Mouse (Mus musculus): ENCODE data around the gene Iqsec1. TPM values are rescaled to one million over a fixed set of nuclear protein-coding genes. Genes with fewer than 3 reads are reported as not detected.

Iqsec1 gene
- polyA plus RNA-seq, 1 experiment = 41.7 TPM

- Histone ChIP-seq H3K36me3 (ENCODE audit: control insufficient read depth, insufficient read depth, low read length, poor library complexity, severe bottlenecking) (no peaks in the 10 kb centered on the region), H3K4me1 (ENCODE audit: control insufficient read depth, insufficient read depth, low read length) (no peaks in the 10 kb centered on the region), H3K27ac (ENCODE audit: insufficient read depth, low read length) (no peak overlapping the region), H3K9ac (ENCODE audit: low read depth, poor library complexity, severe bottlenecking) (no peak overlapping the region), H3K4me3 (ENCODE audit: low read depth, low read length) (no peak overlapping the region), H3K27me3 (ENCODE audit: control insufficient read depth, insufficient read depth, low read length, poor library complexity, severe bottlenecking) (no peaks in the 10 kb centered on the region), H3K9me3 (replicated peaks; ENCODE audit: control insufficient read depth, insufficient read depth, low read length, poor library complexity, severe bottlenecking) (no peaks in the 10 kb centered on the region)
- TF ChIP-seq EP300 (IDR thresholded peaks at IDR 0.05; ENCODE audit: insufficient read depth, low read depth, low read length) (no peak), CTCF (IDR thresholded peaks at IDR 0.05; ENCODE audit: low read depth, low read length) (no peak), POLR2A (IDR thresholded peaks at IDR 0.05; ENCODE audit: insufficient read depth, low read length) (no peak)
Observed at GRCm38 (mm10) chr6:91012458-91012857, 24.0 kb upstream of the Iqsec1 start.

- H3K4me3 ChIP-seq (ENCODE audit: low read depth, low read length) = no peak overlapping the region
- TF ChIP-seq POLR2A (IDR thresholded peaks at IDR 0.05; ENCODE audit: insufficient read depth, low read length) = no peak
- TF ChIP-seq EP300 (IDR thresholded peaks at IDR 0.05; ENCODE audit: insufficient read depth, low read depth, low read length) = no peak
- no peak for TF ChIP-seq CTCF (IDR thresholded peaks at IDR 0.05; ENCODE audit: low read depth, low read length)
- H3K9me3 ChIP-seq (replicated peaks; ENCODE audit: control insufficient read depth, insufficient read depth, low read length, poor library complexity, severe bottlenecking) = no peaks in the 10 kb centered on the region
- H3K27me3 ChIP-seq (ENCODE audit: control insufficient read depth, insufficient read depth, low read length, poor library complexity, severe bottlenecking) = no peaks in the 10 kb centered on the region
- H3K36me3 ChIP-seq (ENCODE audit: control insufficient read depth, insufficient read depth, low read length, poor library complexity, severe bottlenecking) = no peaks in the 10 kb centered on the region
- H3K27ac ChIP-seq (ENCODE audit: insufficient read depth, low read length) = no peak overlapping the region
- no peak overlapping the region for H3K9ac ChIP-seq (ENCODE audit: low read depth, poor library complexity, severe bottlenecking)
- no peaks in the 10 kb centered on the region for H3K4me1 ChIP-seq (ENCODE audit: control insufficient read depth, insufficient read depth, low read length)
Observed at GRCm38 (mm10) chr6:91011568-91011967, 23.1 kb upstream of the Iqsec1 start.

DNA sequence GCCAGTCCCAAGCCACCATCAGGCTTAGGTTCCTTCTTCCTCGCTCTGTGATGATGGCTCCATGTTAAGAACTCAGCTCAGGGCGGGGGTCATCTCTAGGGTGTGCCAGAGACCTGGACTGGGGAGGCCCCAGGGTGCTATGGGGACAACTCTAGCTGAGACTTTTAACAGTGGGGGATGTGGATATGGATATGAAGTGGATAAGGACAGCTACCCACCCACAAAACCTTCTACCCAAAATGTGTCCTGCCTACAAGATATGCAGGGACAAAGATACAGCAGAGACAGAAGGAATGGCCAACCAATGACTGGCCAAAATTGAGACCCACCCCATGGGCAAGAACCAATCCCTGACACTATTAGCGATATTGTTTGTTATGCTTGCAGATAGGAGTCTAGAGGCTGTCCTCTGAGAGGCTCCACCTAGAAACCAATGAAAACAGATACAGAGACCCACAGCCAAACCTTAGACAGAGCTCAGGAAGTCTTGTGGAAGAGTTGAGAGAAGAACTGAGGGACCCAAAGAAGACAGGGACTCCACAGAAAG, 19.9 kb upstream of the Iqsec1 start:
- Histone ChIP-seq H3K27ac (ENCODE audit: insufficient read depth, low read length) (no peak overlapping the region), H3K9me3 (replicated peaks; ENCODE audit: control insufficient read depth, insufficient read depth, low read length, poor library complexity, severe bottlenecking) (no peaks in the 10 kb centered on the region), H3K4me1 (ENCODE audit: control insufficient read depth, insufficient read depth, low read length) (peaks cover 2% of the 10 kb centered on the region), H3K36me3 (ENCODE audit: control insufficient read depth, insufficient read depth, low read length, poor library complexity, severe bottlenecking) (no peaks in the 10 kb centered on the region), H3K27me3 (ENCODE audit: control insufficient read depth, insufficient read depth, low read length, poor library complexity, severe bottlenecking) (no peaks in the 10 kb centered on the region), H3K4me3 (ENCODE audit: low read depth, low read length) (no peak overlapping the region), H3K9ac (ENCODE audit: low read depth, poor library complexity, severe bottlenecking) (no peak overlapping the region)
- no peak for TF ChIP-seq CTCF (IDR thresholded peaks at IDR 0.05; ENCODE audit: low read depth, low read length)
- TF ChIP-seq EP300 (IDR thresholded peaks at IDR 0.05; ENCODE audit: insufficient read depth, low read depth, low read length) = no peak
- TF ChIP-seq POLR2A (IDR thresholded peaks at IDR 0.05; ENCODE audit: insufficient read depth, low read length) = no peak

DNA sequence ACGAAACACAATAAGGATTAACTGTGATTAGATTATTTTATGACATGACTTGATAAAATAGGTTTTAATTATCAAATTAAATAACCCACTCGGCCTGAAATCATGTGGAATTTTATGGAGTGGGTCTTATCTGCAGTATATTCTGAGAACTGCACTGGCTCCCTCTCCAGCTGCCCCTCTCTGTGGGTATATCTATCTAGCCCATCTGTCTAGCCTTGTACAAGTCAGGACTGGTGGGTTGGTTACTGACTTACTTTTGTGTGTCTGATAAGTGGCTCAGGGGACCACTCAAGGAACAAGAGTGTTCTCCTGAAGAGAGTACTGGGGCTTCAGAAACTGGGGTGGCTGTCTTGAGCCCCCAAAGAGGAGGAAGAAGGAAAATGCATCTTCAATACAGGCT, 18.7 kb upstream of the Iqsec1 start:
- H3K9me3 ChIP-seq (replicated peaks; ENCODE audit: control insufficient read depth, insufficient read depth, low read length, poor library complexity, severe bottlenecking) = no peaks in the 10 kb centered on the region
- H3K4me1 ChIP-seq (ENCODE audit: control insufficient read depth, insufficient read depth, low read length) = peaks cover 2% of the 10 kb centered on the region

DNA sequence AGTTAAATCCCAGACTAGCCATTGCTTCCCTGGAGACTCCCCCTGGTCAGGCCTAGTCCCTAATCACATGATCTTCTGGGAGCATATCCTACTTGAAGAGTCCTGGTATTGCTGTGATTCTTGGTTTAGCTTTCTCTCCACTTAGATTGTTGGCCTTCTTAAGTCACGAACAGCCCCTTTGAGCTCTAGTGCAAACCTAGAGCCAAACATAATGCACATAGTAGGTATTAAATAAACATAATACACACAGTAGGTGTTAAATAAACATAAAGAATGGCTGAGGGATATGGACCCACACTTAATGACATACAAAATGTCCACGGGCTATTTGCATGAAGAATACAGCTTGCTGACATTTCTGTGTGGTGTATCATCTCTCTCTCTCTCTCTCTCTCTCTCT, 15.7 kb upstream of the Iqsec1 start:
- Histone ChIP-seq H3K4me1 (ENCODE audit: control insufficient read depth, insufficient read depth, low read length) (peaks cover 4% of the 10 kb centered on the region), H3K9ac (ENCODE audit: low read depth, poor library complexity, severe bottlenecking) (no peak overlapping the region)
- TF ChIP-seq EP300 (IDR thresholded peaks at IDR 0.05; ENCODE audit: insufficient read depth, low read depth, low read length) (no peak), POLR2A (IDR thresholded peaks at IDR 0.05; ENCODE audit: insufficient read depth, low read length) (no peak), CTCF (IDR thresholded peaks at IDR 0.05; ENCODE audit: low read depth, low read length) (no peak)

More for the DNA sequence above, 18.7 kb upstream of the Iqsec1 start:
- Histone ChIP-seq H3K4me3 (ENCODE audit: low read depth, low read length) (no peak overlapping the region), H3K9ac (ENCODE audit: low read depth, poor library complexity, severe bottlenecking) (no peak overlapping the region), H3K27me3 (ENCODE audit: control insufficient read depth, insufficient read depth, low read length, poor library complexity, severe bottlenecking) (no peaks in the 10 kb centered on the region), H3K27ac (ENCODE audit: insufficient read depth, low read length) (no peak overlapping the region), H3K36me3 (ENCODE audit: control insufficient read depth, insufficient read depth, low read length, poor library complexity, severe bottlenecking) (no peaks in the 10 kb centered on the region)
- TF ChIP-seq EP300 (IDR thresholded peaks at IDR 0.05; ENCODE audit: insufficient read depth, low read depth, low read length) = no peak
- no peak for TF ChIP-seq POLR2A (IDR thresholded peaks at IDR 0.05; ENCODE audit: insufficient read depth, low read length)
- TF ChIP-seq CTCF (IDR thresholded peaks at IDR 0.05; ENCODE audit: low read depth, low read length) = no peak

DNA sequence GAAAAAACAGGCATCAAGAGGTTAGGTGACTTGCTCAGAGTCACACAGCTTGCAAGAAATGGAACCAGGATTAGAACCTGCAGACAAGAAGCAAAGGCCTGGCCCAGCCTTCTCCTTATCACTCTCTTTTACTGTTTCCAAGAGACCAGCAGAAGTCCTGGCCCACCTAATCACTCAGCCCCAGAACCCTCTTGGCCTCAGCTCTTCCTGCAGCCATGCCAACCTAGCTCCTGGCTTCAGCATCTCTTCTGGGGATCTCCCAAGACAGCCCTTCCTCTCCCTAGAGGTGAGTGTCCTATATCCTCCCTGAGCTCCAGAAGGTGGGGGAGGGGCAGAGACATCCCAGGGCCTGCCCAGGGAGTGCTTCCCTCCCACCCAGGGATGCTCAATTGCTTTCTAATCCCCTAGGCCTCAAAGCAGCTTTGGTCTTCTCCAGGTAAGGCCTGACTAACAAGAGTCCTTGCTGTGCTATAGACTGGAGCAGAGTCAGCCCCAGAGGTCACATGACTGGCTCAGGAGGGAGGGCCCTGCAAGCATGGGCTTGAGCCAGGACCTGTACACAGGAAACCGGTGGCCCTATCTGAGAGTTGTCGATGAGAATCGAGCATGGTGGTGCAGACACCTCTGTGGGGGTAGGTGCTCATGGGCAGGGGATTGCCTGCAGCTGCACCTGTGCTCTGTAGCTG, 15.0 kb upstream of the Iqsec1 start:
- Histone ChIP-seq H3K4me3 (ENCODE audit: low read depth, low read length) (no peak overlapping the region), H3K9me3 (replicated peaks; ENCODE audit: control insufficient read depth, insufficient read depth, low read length, poor library complexity, severe bottlenecking) (no peaks in the 10 kb centered on the region), H3K9ac (ENCODE audit: low read depth, poor library complexity, severe bottlenecking) (no peak overlapping the region), H3K4me1 (ENCODE audit: control insufficient read depth, insufficient read depth, low read length) (peaks cover 4% of the 10 kb centered on the region), H3K27ac (ENCODE audit: insufficient read depth, low read length) (no peak overlapping the region), H3K27me3 (ENCODE audit: control insufficient read depth, insufficient read depth, low read length, poor library complexity, severe bottlenecking) (no peaks in the 10 kb centered on the region), H3K36me3 (ENCODE audit: control insufficient read depth, insufficient read depth, low read length, poor library complexity, severe bottlenecking) (no peaks in the 10 kb centered on the region)
- TF ChIP-seq EP300 (IDR thresholded peaks at IDR 0.05; ENCODE audit: insufficient read depth, low read depth, low read length) (no peak), POLR2A (IDR thresholded peaks at IDR 0.05; ENCODE audit: insufficient read depth, low read length) (no peak), CTCF (IDR thresholded peaks at IDR 0.05; ENCODE audit: low read depth, low read length) (no peak)

More for the DNA sequence above, 15.7 kb upstream of the Iqsec1 start:
- Histone ChIP-seq H3K27me3 (ENCODE audit: control insufficient read depth, insufficient read depth, low read length, poor library complexity, severe bottlenecking) (no peaks in the 10 kb centered on the region), H3K36me3 (ENCODE audit: control insufficient read depth, insufficient read depth, low read length, poor library complexity, severe bottlenecking) (no peaks in the 10 kb centered on the region), H3K4me3 (ENCODE audit: low read depth, low read length) (no peak overlapping the region), H3K27ac (ENCODE audit: insufficient read depth, low read length) (no peak overlapping the region), H3K9me3 (replicated peaks; ENCODE audit: control insufficient read depth, insufficient read depth, low read length, poor library complexity, severe bottlenecking) (no peaks in the 10 kb centered on the region)
